Mouse (Mus musculus) small intestine, adult 2 months (tissue): ENCODE results near the gene Pkn1.

Source experiments
- CTCF ChIP-seq: fragments of 200-500 bp; IDR thresholded peaks from 2 replicates; pipeline ENCODE4 v1.5.1; 2012; ENCODE audit warnings: low read depth, mild to moderate bottlenecking, control low read depth, inconsistent platforms, low read length, moderate library complexity, mixed read lengths; ENCODE audit not compliant: insufficient replicate concordance, insufficient read length; ENCODE audit errors: extremely low read depth
- POLR2A ChIP-seq: fragments of 200-500 bp; IDR thresholded peaks from 2 replicates; pipeline ENCODE4 v1.6.1; 2012; ENCODE audit warnings: low read depth, mild to moderate bottlenecking, control low read depth, inconsistent platforms, low read length, moderate library complexity

DNA sequence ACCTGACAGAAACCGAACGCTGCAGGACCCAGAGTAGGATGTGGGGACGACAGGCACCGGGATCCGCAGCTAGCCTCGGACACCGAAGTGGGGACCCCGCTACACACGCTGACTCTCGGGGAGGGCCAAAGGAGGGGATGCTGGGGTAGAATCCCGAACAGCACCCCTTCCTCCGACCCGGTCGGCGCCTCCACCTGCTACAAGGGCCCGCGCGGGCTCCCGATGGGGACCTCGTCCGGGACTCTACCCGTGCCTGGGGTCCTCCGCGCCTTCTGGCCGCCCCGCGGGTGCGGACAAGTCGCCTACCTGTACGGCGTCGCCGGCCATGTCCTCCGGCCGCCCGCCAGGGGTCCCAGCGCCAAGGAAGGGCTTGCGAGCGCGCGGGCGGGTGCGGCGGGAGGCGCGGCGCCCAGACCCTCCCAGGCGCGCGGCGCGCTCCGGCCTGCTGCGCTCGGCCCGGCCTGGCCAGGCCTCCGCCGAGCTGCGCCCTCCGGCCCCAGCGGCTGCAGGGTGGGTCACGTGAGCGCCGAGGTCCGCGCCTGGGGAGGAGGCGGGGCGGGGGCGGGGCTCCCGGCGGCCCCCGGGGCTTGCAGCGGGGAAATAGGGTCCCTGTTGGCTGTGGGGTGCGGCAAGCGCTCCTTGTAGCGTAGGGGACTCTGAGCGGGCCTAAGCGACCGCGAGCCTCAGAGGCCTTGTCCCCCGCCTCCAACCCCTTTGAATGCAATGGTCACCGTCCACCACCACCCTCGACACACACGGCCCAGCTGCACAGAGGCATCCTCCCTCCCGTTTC is at the start of gene Pkn1:
- TF ChIP-seq CTCF (no peak), POLR2A (peak; percentile 72; the same call in 1 of the 2 replicates)
